7 mouse cellular contexts compared by ENCODE assay signal in the genomic region with DNA sequence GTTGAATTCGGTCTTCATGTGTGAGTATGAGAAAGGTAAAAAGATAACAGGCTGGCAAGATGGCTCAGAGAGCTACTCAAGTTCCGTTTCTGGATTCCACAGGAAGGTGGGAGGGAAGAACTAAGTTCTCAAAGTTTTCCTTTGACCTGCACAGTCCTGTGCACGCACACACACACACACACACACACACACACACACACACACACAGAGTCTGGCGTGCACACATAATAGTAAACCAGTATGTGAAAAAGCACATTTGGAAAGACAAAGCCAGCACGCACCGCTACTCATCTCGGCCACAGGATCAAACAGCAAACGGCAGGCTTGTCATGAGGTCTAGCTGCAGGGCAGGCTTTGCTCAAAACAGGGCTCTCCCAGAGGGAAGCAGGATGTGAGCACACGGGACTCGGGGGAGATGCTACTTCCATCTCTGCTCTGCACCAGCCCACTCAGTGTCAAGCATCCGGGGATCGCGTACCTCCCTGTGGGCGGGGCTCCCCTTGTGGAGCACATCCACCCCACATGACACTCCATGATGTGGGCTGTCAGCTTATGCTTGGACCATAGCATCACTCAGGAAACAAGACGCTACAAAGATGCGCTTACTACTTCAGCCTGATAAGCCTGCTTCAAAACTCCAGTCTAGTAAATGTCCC. TPM values are rescaled to one million over a fixed set of nuclear protein-coding genes. Genes with fewer than 3 reads are reported as not detected.
A peak's percentile ranks its signal among the peaks of the same experiment; 100 is the strongest.
DNase-seq lines count a peak whose midpoint lies in the region; ATAC-seq lines count a peak whose summit lies in the region.

No protein-coding gene starts in this region.

- peak; percentile 7 for DNase-seq in WW6 (ENCODE audit: low read depth, low spot score)
- peak; percentile 11 for DNase-seq in cerebellum, adult 9-10 months
- peak; percentile 57 for DNase-seq in gastrocnemius, adult 18-20 months (ENCODE audit: low spot score)
- no peak for DNase-seq in hindbrain, embryonic 14.5 days (ENCODE audit: low spot score)
- peak; percentile 39 to 44 for DNase-seq in layer of hippocampus, postnatal 10 days (ENCODE audit: low spot score in 2 of 2)

- H3K4me1 ChIP-seq in hindbrain, embryonic 14.5 days (replicated peaks; ENCODE audit: control insufficient read depth, insufficient read depth, low read length), result no peaks in the 10 kb centered on the region
- no peaks in the 10 kb centered on the region for H3K4me1 ChIP-seq in stomach, embryonic 15.5 days

- no peaks in the 10 kb centered on the region for H3K36me3 ChIP-seq in hindbrain, embryonic 14.5 days (replicated peaks; ENCODE audit: control insufficient read depth, insufficient read depth)
- H3K36me3 ChIP-seq in stomach, embryonic 15.5 days, result no peaks in the 10 kb centered on the region

- peak overlapping the region; percentile 18 for H3K4me3 ChIP-seq in hindbrain, embryonic 14.5 days (replicated peaks; ENCODE audit: low read length)
- 0 out of 2 replicates have a peak overlapping the region, but pooled peaks have one; percentile 2 for H3K4me3 ChIP-seq in stomach, embryonic 15.5 days (replicated peaks)

- H3K4me2 ChIP-seq in hindbrain, embryonic 14.5 days (replicated peaks), result peak overlapping the region; percentile 42
- no peak overlapping the region; the same call in 1 of the 2 replicates for H3K4me2 ChIP-seq in stomach, embryonic 15.5 days

- H3K9ac ChIP-seq in hindbrain, embryonic 14.5 days, result peak overlapping the region; percentile 51; the same call in 1 of the 2 replicates
- no peak overlapping the region for H3K9ac ChIP-seq in stomach, embryonic 15.5 days

- peak overlapping the region; percentile 12 for H3K27ac ChIP-seq in hindbrain, embryonic 14.5 days
- peak overlapping the region; percentile 41; the same call in 1 of the 2 replicates for H3K27ac ChIP-seq in stomach, embryonic 15.5 days

- 57% methylated on average over 16 of the region's 16 CpGs for WGBS in hindbrain, embryonic 14.5 days
- 60% methylated on average over 16 of the region's 16 CpGs for WGBS in stomach, embryonic 15.5 days

- ATAC-seq in hindbrain, embryonic 14.5 days (ENCODE audit: low FRiP score), result peak; percentile 89
- ATAC-seq in megakaryocyte-erythroid progenitor cell, adult 5-6 weeks (replicated peaks; ENCODE audit: low FRiP score, low TSS enrichment, poor library complexity, severe bottlenecking), result peak; percentile 67; the same call in 1 of the 2 replicates
- no peak for ATAC-seq in stomach, embryonic 15.5 days (ENCODE audit: insufficient read depth, low FRiP score, low read depth)

- no peaks in the 10 kb centered on the region for H3K9me3 ChIP-seq in hindbrain, embryonic 14.5 days (ENCODE audit: control insufficient read depth, low read length)
- H3K9me3 ChIP-seq in stomach, embryonic 15.5 days, result no peaks in the 10 kb centered on the region

- no peaks in the 10 kb centered on the region for H3K27me3 ChIP-seq in hindbrain, embryonic 14.5 days (ENCODE audit: control insufficient read depth, insufficient read depth, low read length)
- H3K27me3 ChIP-seq in stomach, embryonic 15.5 days (replicated peaks), result no peaks in the 10 kb centered on the region

RNA-seq across cellular contexts. Expression of a gene that starts 50.9 kb away (rescaled TPM):
- 100 to 1,000 TPM in 1 of 2 experiments, 10 to 100 TPM in 1; 84.8 to 101 TPM for total RNA-seq in gastrocnemius, adult 18-20 months (2021)
- polyA plus RNA-seq in hindbrain, embryonic 14.5 days (2014; fragmentation: Nextera tagmentation; extraction: Ambion mirVana), result 2.2 and 2.4 TPM in 2 replicates
- 10 to 100 TPM; 17.6 to 18.8 TPM for total RNA-seq in layer of hippocampus, postnatal 10 days (2021)
- not detected in 2 replicates for total RNA-seq in megakaryocyte-erythroid progenitor cell, adult 5-6 weeks (2014; fragmentation: Nextera tagmentation)
- total RNA-seq in megakaryocyte-erythroid progenitor cell, adult 5-6 weeks (2017), result not detected in 2 replicates
- 10.6 and 11.9 TPM in 2 replicates for polyA plus RNA-seq in stomach, embryonic 15.5 days (2015; fragmentation: Nextera tagmentation; extraction: Ambion mirVana)

Comparison
In these comparisons a context has a peak if more than half of its experiments do, and no peak if none do; other contexts are left out.
1. RNA of a gene that starts 50.9 kb away (total RNA-seq): 84.8 to 101 TPM in gastrocnemius, adult 18-20 months and 17.6 to 18.8 TPM in layer of hippocampus, postnatal 10 days; not detected in megakaryocyte-erythroid progenitor cell, adult 5-6 weeks; every median in the first group is over 10 times any median in the second.